Mouse (Mus musculus): ENCODE data around the gene Wnt5a. TPM values are rescaled to one million over a fixed set of nuclear protein-coding genes. Genes with fewer than 3 reads are reported as not detected.

The Wnt5a gene
- not detected for total RNA-seq (2023)

GRCm38 (mm10) chr14:28504101-28505050, at the start of gene Wnt5a:
Wnt5a (plus strand) TSS chr14:28504750.

Measured in CD8-positive naive resting alpha-beta T cell, adult 57 days (primary cell).